Mouse (Mus musculus) lung, embryonic 16.5 days (tissue): Measurements from ENCODE around the gene Pbxip1. TPM values are rescaled to one million over a fixed set of nuclear protein-coding genes. Genes with fewer than 3 reads are reported as not detected.

Experiments
- ATAC-seq: fragments of 200-750 bp; cut with Nextera tagmentation; 2 replicates; pipeline ENCODE4 v1.8.0; 2017; ENCODE audit warnings: low read depth, mild to moderate bottlenecking, moderate library complexity
- H3K27ac ChIP-seq: fragments of 300-500 bp; sonication (generic); 2 replicates; pipeline ENCODE4 v1.5.1; 2014; ENCODE audit warnings: mild to moderate bottlenecking, control low read depth, low read length
- H3K27me3 ChIP-seq: fragments of 300-500 bp; sonication (generic); 2 replicates; pipeline ENCODE4 v1.6.1; 2014; ENCODE audit warnings: low read depth, low read length, mixed read lengths; ENCODE audit not compliant: control insufficient read depth, insufficient read depth
- H3K36me3 ChIP-seq: fragments of 300-500 bp; sonication (generic); 2 replicates; pipeline ENCODE4 v1.6.1; 2014; ENCODE audit warnings: low read length; ENCODE audit not compliant: control insufficient read depth, insufficient read depth
- H3K4me1 ChIP-seq: fragments of 300-500 bp; sonication (generic); replicated peaks from 2 replicates; pipeline ENCODE4 v1.6.1; 2014; ENCODE audit warnings: low read length, mixed read lengths; ENCODE audit not compliant: control insufficient read depth, insufficient read depth
- H3K4me2 ChIP-seq: fragments of 300-500 bp; sonication (generic); 2 replicates; pipeline ENCODE4 v1.6.1; 2014; ENCODE audit warnings: low read depth, low read length, control low read depth
- H3K4me3 ChIP-seq: fragments of 300-500 bp; sonication (generic); 2 replicates; pipeline ENCODE4 v1.5.1; 2014; ENCODE audit warnings: mild to moderate bottlenecking, low read length, control low read depth
- H3K9ac ChIP-seq: fragments of 300-500 bp; sonication (generic); 2 replicates; pipeline ENCODE4 v1.6.1; 2014; ENCODE audit warnings: low read length, control low read depth
- H3K9me3 ChIP-seq: fragments of 300-500 bp; sonication (generic); 2 replicates; pipeline ENCODE4 v1.6.1; 2016; ENCODE audit warnings: low read length; ENCODE audit not compliant: control insufficient read depth
- WGBS: fragments of 180-500 bp; shearing (Covaris S2); extraction: QIAGEN DNeasy Blood & Tissue Kit; methylation state at CpG from one replicate; pipeline ENCODE4 v1.1.7; 2014; 5-methylcytosine and 5-hydroxymethylcytosine counted together
- polyA plus RNA-seq: library from polyadenylated mRNA; unstranded; fragments of >200 nt; fragmentation: Nextera tagmentation; extraction: Ambion mirVana; gene quantifications from 2 replicates; pipeline ENCODE4 v1.2.1, GENCODE M21; 2015

Pbxip1 gene
- polyA plus RNA-seq, 1 experiment from 2014 or later = 35.8 TPM

- H3K4me2 ChIP-seq = no peak overlapping the region
- H3K4me3 ChIP-seq = no peak overlapping the region
- peaks cover 7% of the 10 kb centered on the region for H3K4me1 ChIP-seq
- no peaks in the 10 kb centered on the region for H3K9me3 ChIP-seq
- ATAC-seq = no peak
- no peak overlapping the region for H3K27ac ChIP-seq
- H3K9ac ChIP-seq = no peak overlapping the region
- 80% methylated on average over 6 of the region's 6 CpGs for WGBS
- H3K27me3 ChIP-seq = no peaks in the 10 kb centered on the region
- peaks cover 5% of the 10 kb centered on the region; the same call in 1 of the 2 replicates for H3K36me3 ChIP-seq
Observed at GRCm38 (mm10) chr3:89406887-89407286, 29.6 kb upstream of the Pbxip1 start.

- Histone ChIP-seq H3K9me3 (no peaks in the 10 kb centered on the region), H3K27me3 (no peaks in the 10 kb centered on the region), H3K4me1 (peaks cover 7% of the 10 kb centered on the region), H3K4me3 (no peak overlapping the region), H3K36me3 (no peaks in the 10 kb centered on the region; the same call in 1 of the 2 replicates), H3K27ac (no peak overlapping the region), H3K9ac (no peak overlapping the region), H3K4me2 (no peak overlapping the region)
- ATAC-seq = no peak
- WGBS = 59% methylated on average over 16 of the region's 16 CpGs
Observed at GRCm38 (mm10) chr3:89408448-89408847, 28.1 kb upstream of the Pbxip1 start.

- peaks cover 7% of the 10 kb centered on the region for H3K4me1 ChIP-seq
- no peak overlapping the region for H3K4me2 ChIP-seq
- no peaks in the 10 kb centered on the region for H3K27me3 ChIP-seq
- H3K9ac ChIP-seq = no peak overlapping the region
- ATAC-seq = no peak
- WGBS = 85% methylated on average over 3 of the region's 3 CpGs
- peaks cover 9% of the 10 kb centered on the region for H3K36me3 ChIP-seq
- no peaks in the 10 kb centered on the region for H3K9me3 ChIP-seq
- H3K4me3 ChIP-seq = no peak overlapping the region
- H3K27ac ChIP-seq = no peak overlapping the region
Observed at GRCm38 (mm10) chr3:89409701-89410100, 26.8 kb upstream of the Pbxip1 start.

GRCm38 (mm10) chr3:89410864-89411263, 25.6 kb upstream of the Pbxip1 start:
- Histone ChIP-seq H3K9ac (peak overlapping the region; percentile 67), H3K27ac (no peak overlapping the region), H3K27me3 (no peaks in the 10 kb centered on the region), H3K9me3 (no peaks in the 10 kb centered on the region), H3K4me2 (peak overlapping the region; percentile 81), H3K36me3 (peaks cover 20% of the 10 kb centered on the region), H3K4me1 (peaks cover 7% of the 10 kb centered on the region), H3K4me3 (peak overlapping the region; percentile 65)
- WGBS = 75% methylated on average over 10 of the region's 10 CpGs
- no peak for ATAC-seq

- H3K4me1 ChIP-seq = peaks cover 11% of the 10 kb centered on the region
- H3K27ac ChIP-seq = peak within 1 kb of the TSS; percentile 14; the same call in 1 of the 2 replicates
- H3K36me3 ChIP-seq = peaks cover 26% of the 10 kb centered on the region
- no peaks in the 10 kb centered on the region for H3K9me3 ChIP-seq
- peak within 1 kb of the TSS; percentile 67 for H3K9ac ChIP-seq
- ATAC-seq = peak; percentile 99
- H3K27me3 ChIP-seq = no peaks in the 10 kb centered on the region
- H3K4me2 ChIP-seq = peak within 1 kb of the TSS; percentile 81
- peak within 1 kb of the TSS; percentile 65 for H3K4me3 ChIP-seq
- WGBS = 5% methylated on average over 28 of the region's 28 CpGs
Observed at GRCm38 (mm10) chr3:89411490-89412393, 24.8 kb upstream of the Pbxip1 start, which contains the start of gene Flad1. Gene Flad1 (minus strand): TSS chr3:89411870.

- no peak for ATAC-seq
- H3K4me1 ChIP-seq = peaks cover 24% of the 10 kb centered on the region
- peaks cover 26% of the 10 kb centered on the region for H3K36me3 ChIP-seq
- no peaks in the 10 kb centered on the region for H3K27me3 ChIP-seq
- no peak overlapping the region for H3K9ac ChIP-seq
- H3K27ac ChIP-seq = no peak overlapping the region
- 94% methylated on average over 8 of the region's 8 CpGs for WGBS
- no peak overlapping the region for H3K4me3 ChIP-seq
- no peaks in the 10 kb centered on the region for H3K9me3 ChIP-seq
- H3K4me2 ChIP-seq = no peak overlapping the region
Observed at GRCm38 (mm10) chr3:89416158-89416557, 20.3 kb upstream of the Pbxip1 start.

GRCm38 (mm10) chr3:89417131-89417530, 19.4 kb upstream of the Pbxip1 start:
- H3K36me3 ChIP-seq = peaks cover 26% of the 10 kb centered on the region
- H3K4me2 ChIP-seq = peak overlapping the region; percentile 91
- H3K27me3 ChIP-seq = no peaks in the 10 kb centered on the region
- H3K9ac ChIP-seq = peak overlapping the region; percentile 77
- peaks cover 30% of the 10 kb centered on the region for H3K4me1 ChIP-seq
- H3K27ac ChIP-seq = peak overlapping the region; percentile 78
- peak overlapping the region; percentile 78 for H3K4me3 ChIP-seq
- WGBS = 7% methylated on average over 2 of the region's 2 CpGs
- no peaks in the 10 kb centered on the region for H3K9me3 ChIP-seq
- ATAC-seq = no peak

- Histone ChIP-seq H3K36me3 (peaks cover 26% of the 10 kb centered on the region), H3K9me3 (no peaks in the 10 kb centered on the region), H3K4me2 (peak overlapping the region; percentile 91), H3K9ac (peak overlapping the region; percentile 77), H3K27me3 (no peaks in the 10 kb centered on the region), H3K4me3 (peak overlapping the region; percentile 78), H3K27ac (peak overlapping the region; percentile 78), H3K4me1 (peaks cover 30% of the 10 kb centered on the region)
- WGBS = under 1% methylated on average over 20 of the region's 20 CpGs
- ATAC-seq = peak; percentile 21
Observed at GRCm38 (mm10) chr3:89417840-89418169, 18.7 kb upstream of the Pbxip1 start.

GRCm38 (mm10) chr3:89418170-89418860, 18.2 kb upstream of the Pbxip1 start, which contains the start of the genes Cks1b and Shc1:
Gene Cks1b (minus strand): TSS chr3:89418383.
Gene Shc1 (plus strand): TSS chr3:89418443.
- H3K27me3 ChIP-seq = no peaks in the 10 kb centered on the region
- H3K36me3 ChIP-seq = peaks cover 26% of the 10 kb centered on the region
- WGBS = under 1% methylated on average over 39 of the region's 39 CpGs
- H3K4me2 ChIP-seq = peak within 1 kb of the TSS; percentile 94
- H3K9ac ChIP-seq = peak within 1 kb of the TSS; percentile 84
- peak within 1 kb of the TSS; percentile 78 for H3K4me3 ChIP-seq
- ATAC-seq = peak; percentile 90
- H3K9me3 ChIP-seq = no peaks in the 10 kb centered on the region
- H3K27ac ChIP-seq = peak within 1 kb of the TSS; percentile 99
- peaks cover 31% of the 10 kb centered on the region for H3K4me1 ChIP-seq
